Mouse (Mus musculus) midbrain, embryonic 13.5 days (tissue): Measurements from ENCODE around the gene Slc29a2. TPM values are rescaled to one million over a fixed set of nuclear protein-coding genes. Genes with fewer than 3 reads are reported as not detected.
A peak's percentile ranks its signal among the peaks of the same experiment; 100 is the strongest.

Experiments
- ATAC-seq: fragments of 200-750 bp; cut with Nextera tagmentation; 2 replicates; pipeline ENCODE4 v1.8.0; 2017; ENCODE audit warnings: mild to moderate bottlenecking, moderate TSS enrichment, moderate library complexity
- H3K27ac ChIP-seq: fragments of 300-500 bp; sonication (generic); 2 replicates; pipeline ENCODE4 v1.5.1; 2015; ENCODE audit warnings: inconsistent platforms, mild to moderate bottlenecking, moderate library complexity
- H3K27me3 ChIP-seq: fragments of 300-500 bp; sonication (generic); 2 replicates; pipeline ENCODE4 v1.6.1; 2015; ENCODE audit warnings: mild to moderate bottlenecking, inconsistent platforms
- H3K36me3 ChIP-seq: fragments of 300-500 bp; sonication (generic); 2 replicates; pipeline ENCODE4 v1.6.1; 2015; ENCODE audit warnings: mild to moderate bottlenecking, inconsistent platforms
- H3K4me1 ChIP-seq: fragments of 300-500 bp; sonication (generic); replicated peaks from 2 replicates; pipeline ENCODE4 v1.6.1; 2015; ENCODE audit warnings: inconsistent platforms
- H3K4me2 ChIP-seq: fragments of 300-500 bp; sonication (generic); replicated peaks from 2 replicates; pipeline ENCODE4 v1.6.1; 2015; ENCODE audit warnings: moderate library complexity, mild to moderate bottlenecking, inconsistent platforms
- H3K4me3 ChIP-seq: fragments of 300-500 bp; sonication (generic); replicated peaks from 2 replicates; pipeline ENCODE4 v1.5.1; 2015; ENCODE audit warnings: mild to moderate bottlenecking, inconsistent platforms
- H3K9ac ChIP-seq: fragments of 300-500 bp; sonication (generic); replicated peaks from 2 replicates; pipeline ENCODE4 v1.6.1; 2015; ENCODE audit warnings: mild to moderate bottlenecking, inconsistent platforms
- H3K9me3 ChIP-seq: fragments of 300-500 bp; sonication (generic); 2 replicates; pipeline ENCODE4 v1.6.1; 2016; ENCODE audit warnings: mild to moderate bottlenecking, inconsistent platforms
- WGBS: fragments of 180-500 bp; shearing (Covaris S2); methylation state at CpG from one replicate; pipeline ENCODE4 v1.1.7; 2015; 5-methylcytosine and 5-hydroxymethylcytosine counted together
- polyA plus RNA-seq: library from polyadenylated mRNA; unstranded; fragments of >200 nt; fragmentation: Nextera tagmentation; extraction: Ambion mirVana; gene quantifications from 2 replicates; pipeline ENCODE4 v1.2.1, GENCODE M21; 2015

Gene Slc29a2
- polyA plus RNA-seq, 1 experiment from 2014 or later, result 7.8 TPM

DNA sequence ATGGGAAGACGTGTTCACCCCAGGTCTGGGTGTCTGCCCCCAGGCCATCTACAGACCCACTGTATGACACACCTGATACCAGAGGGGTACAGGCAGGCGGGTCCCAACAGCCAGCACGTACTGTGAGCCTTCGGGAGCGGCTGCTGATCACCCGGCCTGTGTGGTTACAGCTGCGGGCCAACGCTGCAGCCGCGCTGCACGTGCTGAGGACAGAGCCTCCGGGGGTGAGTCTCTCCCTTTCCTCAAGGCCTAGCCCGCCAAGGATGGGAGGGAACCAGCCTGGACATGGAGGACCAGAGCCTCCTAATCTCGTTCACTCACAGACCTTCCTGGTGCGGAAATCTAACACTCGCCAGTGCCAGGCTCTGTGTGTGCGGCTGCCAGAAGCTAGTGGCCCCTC is 27.4 kb downstream of the Slc29a2 start:
- 7% methylated on average over 17 of the region's 17 CpGs for WGBS
- H3K9ac ChIP-seq, result peak overlapping the region; percentile 33; the same call in 1 of the 2 replicates

DNA sequence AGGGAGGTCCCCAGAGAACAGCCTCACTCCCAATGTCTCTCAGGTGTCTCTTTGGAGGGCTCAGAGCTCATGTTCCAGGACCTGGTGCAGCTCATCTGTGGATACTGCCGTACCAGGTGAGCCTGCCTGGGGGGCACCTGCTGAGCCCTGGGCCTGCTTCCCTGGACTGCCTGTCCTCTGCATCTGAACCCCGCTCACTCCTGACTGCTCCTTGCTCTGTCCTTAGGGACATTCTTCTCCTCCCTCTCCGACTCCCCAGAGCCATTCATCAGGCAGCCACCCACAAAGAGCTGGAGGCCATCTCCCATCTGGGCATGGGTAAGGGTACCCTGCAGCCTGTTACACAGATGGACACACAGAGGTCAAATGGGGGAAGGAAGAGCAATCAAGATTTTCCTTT is 27.9 kb downstream of the Slc29a2 start:
- 49% methylated on average over 3 of the region's 3 CpGs for WGBS
- Histone ChIP-seq H3K27ac (no peak overlapping the region), H3K4me3 (no peak overlapping the region), H3K36me3 (peaks cover 35% of the 10 kb centered on the region), H3K9me3 (no peaks in the 10 kb centered on the region), H3K9ac (0 out of 2 replicates have a peak overlapping the region, but pooled peaks have one; percentile 33), H3K4me1 (peaks cover 30% of the 10 kb centered on the region), H3K27me3 (peaks cover 61% of the 10 kb centered on the region), H3K4me2 (no peak overlapping the region; the same call in 1 of the 2 replicates)
- ATAC-seq, result no peak

More for the DNA sequence above, 27.4 kb downstream of the Slc29a2 start:
- Histone ChIP-seq H3K9me3 (no peaks in the 10 kb centered on the region), H3K4me1 (peaks cover 25% of the 10 kb centered on the region), H3K36me3 (peaks cover 39% of the 10 kb centered on the region), H3K27ac (no peak overlapping the region), H3K4me2 (no peak overlapping the region; the same call in 1 of the 2 replicates), H3K4me3 (no peak overlapping the region), H3K27me3 (peaks cover 61% of the 10 kb centered on the region)
- no peak for ATAC-seq

DNA sequence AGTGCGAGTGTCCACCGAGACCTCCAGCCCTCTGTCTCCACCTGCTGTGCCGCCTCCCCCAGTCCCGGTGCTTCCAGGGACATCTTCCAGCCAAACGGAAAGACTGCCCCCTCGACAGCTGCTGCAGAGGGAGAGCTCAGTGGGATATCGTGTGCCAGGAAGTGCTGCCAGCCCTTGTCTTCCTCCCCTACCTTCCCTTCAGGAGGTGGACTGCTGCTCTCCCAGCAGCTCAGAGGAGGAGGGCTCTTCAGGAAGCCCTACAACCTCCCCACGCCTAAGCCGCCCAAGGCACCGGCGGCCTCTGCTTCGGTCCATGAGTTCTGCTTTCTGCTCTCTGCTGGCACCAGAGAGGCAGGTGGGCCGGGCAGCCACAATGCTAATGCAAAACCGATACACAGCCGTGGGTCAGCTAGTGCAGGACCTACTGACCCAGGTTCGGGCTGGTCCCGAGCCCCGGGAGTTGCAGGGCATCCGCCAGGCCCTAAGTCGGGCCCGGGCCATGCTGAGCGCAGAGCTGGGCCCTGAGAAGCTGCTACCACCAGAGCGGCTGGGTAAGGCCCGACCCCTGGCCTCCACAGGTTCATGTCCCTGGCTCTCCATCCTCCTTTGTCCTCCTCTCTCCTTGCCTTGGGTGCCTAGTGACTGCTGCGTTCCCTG is 28.6 kb downstream of the Slc29a2 start:
- no peak for ATAC-seq

DNA sequence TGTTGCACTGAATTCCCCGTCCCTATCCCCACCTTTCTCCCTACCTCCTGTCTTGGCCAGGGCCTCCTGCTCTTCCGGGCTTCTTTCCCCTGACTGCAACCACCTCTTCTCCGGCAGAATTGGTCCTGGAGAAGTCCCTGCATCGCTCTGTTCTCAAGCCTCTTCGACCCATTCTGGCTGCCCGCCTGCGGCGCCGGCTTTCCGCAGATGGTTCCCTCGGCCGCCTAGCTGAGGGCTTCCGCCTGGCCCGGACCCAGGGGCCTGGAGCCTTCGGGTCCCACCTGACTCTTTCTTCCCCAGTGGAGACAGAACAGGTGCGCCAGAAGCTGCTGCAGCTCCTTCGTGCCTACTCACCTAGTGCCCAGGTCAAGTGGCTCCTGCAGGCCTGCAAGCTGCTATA is 29.2 kb downstream of the Slc29a2 start:
- no peak for ATAC-seq
- peaks cover 21% of the 10 kb centered on the region for H3K36me3 ChIP-seq
- no peaks in the 10 kb centered on the region for H3K9me3 ChIP-seq
- no peak overlapping the region for H3K9ac ChIP-seq
- peaks cover 61% of the 10 kb centered on the region for H3K27me3 ChIP-seq
- H3K4me1 ChIP-seq, result peaks cover 30% of the 10 kb centered on the region
- 55% methylated on average over 17 of the region's 17 CpGs for WGBS
- H3K4me3 ChIP-seq, result no peak overlapping the region
- H3K4me2 ChIP-seq, result no peak overlapping the region
- H3K27ac ChIP-seq, result no peak overlapping the region

More for the DNA sequence above, 28.6 kb downstream of the Slc29a2 start:
- no peak overlapping the region for H3K27ac ChIP-seq
- H3K4me3 ChIP-seq, result no peak overlapping the region
- H3K9me3 ChIP-seq, result no peaks in the 10 kb centered on the region
- WGBS, result 33% methylated on average over 25 of the region's 25 CpGs
- H3K27me3 ChIP-seq, result peaks cover 61% of the 10 kb centered on the region
- peaks cover 30% of the 10 kb centered on the region for H3K4me1 ChIP-seq
- no peak overlapping the region for H3K9ac ChIP-seq
- H3K4me2 ChIP-seq, result no peak overlapping the region
- H3K36me3 ChIP-seq, result peaks cover 27% of the 10 kb centered on the region

DNA sequence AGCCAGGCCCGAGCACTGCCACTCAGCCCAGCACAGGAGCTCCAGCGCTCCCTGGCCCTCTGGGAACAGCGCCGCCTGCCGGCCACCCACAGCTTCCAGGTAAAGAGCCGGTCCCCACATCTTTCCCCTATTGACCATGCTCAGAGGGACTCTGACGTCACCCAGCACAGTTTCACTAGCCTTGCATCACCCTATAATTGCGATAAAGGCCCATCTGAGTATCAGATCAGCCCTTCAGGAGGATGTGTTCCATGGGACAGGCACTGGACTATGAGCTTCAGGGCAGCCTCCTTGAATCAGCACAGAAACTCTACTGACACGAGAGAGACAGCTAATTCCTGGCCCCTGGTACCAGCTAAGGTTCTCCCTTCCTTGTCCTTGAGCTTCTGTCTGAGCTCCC is 30.2 kb downstream of the Slc29a2 start:
- ATAC-seq, result no peak

DNA sequence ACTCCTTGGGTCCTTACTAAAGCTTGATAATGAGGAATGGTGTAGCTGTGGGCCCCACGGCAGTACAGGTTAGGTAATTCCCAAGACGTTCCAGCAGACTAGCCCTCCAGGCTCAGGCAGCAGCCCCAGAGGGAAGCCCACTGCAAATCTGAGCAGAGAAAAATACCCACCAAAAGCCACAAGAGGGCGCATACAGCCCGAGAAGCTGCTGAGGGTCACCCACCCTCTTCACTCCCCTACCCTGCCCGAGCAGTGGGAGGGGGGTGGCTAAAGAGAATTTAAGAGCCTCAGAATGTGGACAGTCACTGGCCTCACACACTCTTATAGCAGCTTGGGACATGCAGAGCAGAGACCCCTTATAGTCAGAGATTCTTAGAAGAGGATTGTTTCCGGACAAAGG is 32.6 kb downstream of the Slc29a2 start:
- Histone ChIP-seq H3K4me1 (peaks cover 30% of the 10 kb centered on the region), H3K36me3 (no peaks in the 10 kb centered on the region), H3K9ac (no peak overlapping the region; the same call in 1 of the 2 replicates), H3K27ac (no peak overlapping the region), H3K4me2 (no peak overlapping the region), H3K27me3 (peaks cover 48% of the 10 kb centered on the region), H3K9me3 (no peaks in the 10 kb centered on the region), H3K4me3 (no peak overlapping the region)
- 6% methylated on average over 6 of the region's 6 CpGs for WGBS
- peak; percentile 52 for ATAC-seq

More for the DNA sequence above, 30.2 kb downstream of the Slc29a2 start:
- no peak overlapping the region for H3K27ac ChIP-seq
- 19% methylated on average over 9 of the region's 9 CpGs for WGBS
- no peak overlapping the region for H3K4me3 ChIP-seq
- H3K4me2 ChIP-seq, result no peak overlapping the region
- H3K27me3 ChIP-seq, result peaks cover 61% of the 10 kb centered on the region
- H3K9ac ChIP-seq, result no peak overlapping the region
- H3K36me3 ChIP-seq, result peaks cover 11% of the 10 kb centered on the region
- no peaks in the 10 kb centered on the region for H3K9me3 ChIP-seq
- peaks cover 35% of the 10 kb centered on the region for H3K4me1 ChIP-seq

DNA sequence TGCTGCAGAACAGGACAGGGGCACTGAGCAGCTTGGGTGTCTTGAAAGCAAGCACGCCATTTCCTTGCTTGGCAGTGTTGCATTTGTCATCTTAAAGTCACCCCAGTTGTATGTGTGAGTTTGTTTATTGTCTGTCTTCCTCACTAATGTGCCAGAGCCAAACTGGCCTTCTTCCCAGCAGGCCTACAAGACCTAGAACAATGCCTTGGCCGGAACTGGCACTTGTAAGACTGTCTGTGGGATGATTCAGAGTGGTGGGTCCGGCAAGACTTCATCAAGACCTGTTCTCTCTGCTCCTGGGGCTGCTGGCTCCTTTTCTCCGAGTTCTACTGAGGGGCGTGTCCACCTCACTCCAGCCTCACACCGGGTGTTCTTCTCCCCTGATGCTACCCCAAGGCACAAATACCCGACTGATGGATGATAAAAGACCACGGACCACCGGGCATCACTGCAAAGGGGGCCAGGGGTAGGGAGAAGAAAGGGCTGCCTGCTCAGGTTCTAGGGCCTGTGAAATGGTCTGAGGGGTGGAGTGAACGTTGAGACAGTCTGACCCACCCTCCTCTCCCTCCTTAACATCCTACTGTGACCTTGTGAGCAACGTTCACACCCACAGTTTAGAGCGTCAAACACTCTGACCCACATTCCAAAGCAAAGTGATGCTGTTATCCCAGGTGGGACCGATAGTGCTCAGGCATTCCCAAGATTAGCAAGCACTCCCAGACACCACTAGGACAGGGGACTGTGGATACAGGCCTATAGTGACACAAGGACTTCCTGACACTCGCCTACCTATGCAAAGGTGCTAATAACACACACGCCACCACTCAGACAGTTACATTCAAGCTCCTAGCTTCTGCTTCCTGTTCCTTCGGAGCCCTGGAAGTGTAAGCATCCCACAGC is 34.5 kb downstream of the Slc29a2 start:
- ATAC-seq, result no peak
- Histone ChIP-seq H3K36me3 (no peaks in the 10 kb centered on the region), H3K9me3 (no peaks in the 10 kb centered on the region), H3K4me3 (no peak overlapping the region), H3K4me1 (peaks cover 28% of the 10 kb centered on the region), H3K4me2 (no peak overlapping the region), H3K9ac (no peak overlapping the region), H3K27ac (no peak overlapping the region), H3K27me3 (peaks cover 30% of the 10 kb centered on the region)
- 28% methylated on average over 16 of the region's 16 CpGs for WGBS

DNA sequence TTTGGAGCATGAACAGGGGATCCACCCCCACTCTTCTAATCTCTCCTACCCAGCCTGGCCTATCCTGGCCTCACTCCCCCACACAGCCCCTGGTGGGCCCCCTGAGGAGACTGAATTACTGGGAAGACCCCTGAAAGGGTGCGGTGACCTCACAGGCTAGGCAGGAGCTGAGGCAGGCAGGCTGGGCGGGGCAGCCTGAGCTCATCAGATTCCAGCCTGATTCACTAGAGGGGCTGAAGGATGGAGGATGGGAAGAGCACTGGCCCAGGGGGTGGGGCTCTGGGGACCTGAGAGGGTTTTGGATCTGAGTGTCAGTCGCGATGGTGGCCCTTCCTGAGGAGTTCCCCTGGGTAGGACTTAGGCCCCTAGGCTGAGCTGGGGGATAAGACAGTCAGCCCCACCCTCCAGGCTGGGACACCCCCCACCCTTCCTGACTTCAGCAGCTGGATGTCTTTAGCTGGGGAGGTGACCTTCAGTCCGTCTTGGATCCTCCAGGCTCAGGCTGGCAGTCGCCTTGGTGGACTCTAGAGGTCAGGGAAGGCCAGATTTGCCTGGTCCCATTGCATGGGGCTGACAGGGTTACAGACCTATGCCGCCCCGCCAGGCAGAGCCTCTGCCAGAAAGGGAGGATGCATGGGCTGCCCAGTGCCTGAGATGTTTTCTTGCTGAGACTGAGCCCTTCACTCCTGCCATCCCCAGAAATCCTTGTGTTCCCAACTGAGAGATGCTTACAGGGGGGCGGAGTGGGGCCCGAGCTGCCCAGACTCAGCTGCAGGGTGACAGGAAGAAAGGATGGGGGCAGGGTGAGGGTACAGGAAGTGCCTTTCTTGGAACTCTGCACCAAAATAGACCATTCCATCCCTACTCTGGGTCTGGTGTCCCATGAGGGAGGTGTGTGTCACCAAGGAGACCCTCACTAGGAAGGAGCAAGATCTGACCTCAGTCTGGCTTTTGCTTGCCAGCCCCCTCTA is 35.4 kb downstream of the Slc29a2 start:
- Histone ChIP-seq H3K4me3 (no peak overlapping the region), H3K9ac (peak overlapping the region; percentile 33; the same call in 1 of the 2 replicates), H3K4me1 (peaks cover 28% of the 10 kb centered on the region), H3K9me3 (no peaks in the 10 kb centered on the region), H3K27me3 (peaks cover 20% of the 10 kb centered on the region), H3K36me3 (no peaks in the 10 kb centered on the region), H3K4me2 (no peak overlapping the region), H3K27ac (no peak overlapping the region)
- WGBS, result 10% methylated on average over 10 of the region's 10 CpGs
- peak; percentile 41; the same call in 1 of the 2 replicates for ATAC-seq

DNA sequence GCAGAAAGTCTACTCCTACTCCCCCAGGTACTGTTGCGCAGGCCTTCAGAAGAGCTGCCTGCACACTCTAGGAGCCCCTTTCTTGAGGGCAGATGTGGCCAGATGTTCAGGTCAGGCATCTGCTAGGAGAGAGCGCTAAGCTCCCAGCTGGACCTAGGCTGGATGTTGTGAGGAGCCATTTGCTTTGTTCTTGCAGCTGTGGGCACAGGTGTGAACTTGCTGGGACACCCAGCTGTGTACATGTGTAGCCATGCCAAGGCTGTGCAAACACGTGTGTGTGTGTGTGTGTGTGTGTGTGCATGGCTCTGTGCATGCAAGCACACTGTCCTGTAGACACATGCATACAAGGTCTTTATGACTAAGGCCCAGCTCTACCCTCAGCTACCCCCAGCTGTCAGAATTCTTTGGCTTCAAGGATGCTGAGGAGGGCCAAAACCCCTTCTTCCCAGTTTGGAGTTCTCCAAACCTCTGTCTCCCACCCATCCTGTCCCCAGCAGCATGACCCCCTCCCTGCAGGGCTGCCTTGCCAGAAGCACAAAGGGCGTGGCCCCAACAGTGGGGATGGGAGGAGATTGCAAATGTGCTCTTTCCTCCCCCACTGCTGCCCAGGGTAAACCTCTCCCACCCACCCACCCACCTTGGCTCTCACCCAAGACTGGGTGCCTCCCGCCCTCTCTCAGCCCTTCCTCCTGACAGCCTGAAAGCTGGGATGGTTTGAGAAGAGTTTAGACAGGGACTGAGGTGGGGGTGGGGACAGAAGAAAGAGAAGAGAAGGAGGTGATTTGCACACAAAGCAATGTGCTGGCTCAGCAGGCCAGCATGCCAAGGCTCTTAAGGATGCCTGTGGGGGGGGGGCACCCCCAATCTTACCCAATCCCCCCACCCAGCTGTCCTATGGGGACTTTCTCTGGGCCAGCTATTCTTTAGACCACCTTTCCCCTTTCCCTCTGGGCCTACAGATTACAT is 37.0 kb downstream of the Slc29a2 start:
- no peak for ATAC-seq
- Histone ChIP-seq H3K27ac (no peak overlapping the region), H3K9ac (no peak overlapping the region), H3K27me3 (peaks cover 14% of the 10 kb centered on the region), H3K9me3 (no peaks in the 10 kb centered on the region), H3K4me1 (peaks cover 28% of the 10 kb centered on the region), H3K4me3 (no peak overlapping the region), H3K4me2 (no peak overlapping the region), H3K36me3 (no peaks in the 10 kb centered on the region)
- WGBS, result 41% methylated on average over 5 of the region's 5 CpGs

DNA sequence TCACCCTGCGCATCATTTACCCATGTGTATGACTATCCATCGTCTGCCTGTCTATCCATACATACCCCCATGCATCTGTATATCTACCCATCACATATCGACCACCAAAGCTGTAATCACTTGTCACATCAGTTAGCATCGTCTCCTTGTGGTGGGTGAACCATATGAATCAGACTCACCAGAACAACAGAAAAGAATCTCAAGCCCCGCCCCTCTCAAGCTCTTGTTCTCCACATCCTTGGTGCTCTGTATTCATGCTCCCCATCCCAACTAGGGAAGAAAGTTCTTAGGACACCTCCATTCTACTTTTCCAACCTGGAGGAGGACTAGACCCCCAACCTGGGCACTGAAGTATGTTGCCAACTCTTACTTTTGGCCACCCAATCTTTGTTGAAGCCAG is 38.4 kb downstream of the Slc29a2 start:
- peaks cover 24% of the 10 kb centered on the region for H3K4me1 ChIP-seq
- H3K9me3 ChIP-seq, result no peaks in the 10 kb centered on the region
- H3K4me3 ChIP-seq, result no peak overlapping the region
- no peak overlapping the region for H3K4me2 ChIP-seq
- WGBS, result 86% methylated on average over 5 of the region's 5 CpGs
- H3K27me3 ChIP-seq, result peaks cover 26% of the 10 kb centered on the region
- no peak overlapping the region for H3K9ac ChIP-seq
- H3K36me3 ChIP-seq, result no peaks in the 10 kb centered on the region
- ATAC-seq, result no peak
- no peak overlapping the region for H3K27ac ChIP-seq
